Mouse (Mus musculus) R1 (cell line): Measurements from ENCODE around the gene Adad1.

Experiments used
- DNase-seq: peaks from one replicate; pipeline ENCODE4 v3.0.0-alpha.2; 2018; ENCODE audit warnings: low read depth, low spot score

Gene Adad1

DNA sequence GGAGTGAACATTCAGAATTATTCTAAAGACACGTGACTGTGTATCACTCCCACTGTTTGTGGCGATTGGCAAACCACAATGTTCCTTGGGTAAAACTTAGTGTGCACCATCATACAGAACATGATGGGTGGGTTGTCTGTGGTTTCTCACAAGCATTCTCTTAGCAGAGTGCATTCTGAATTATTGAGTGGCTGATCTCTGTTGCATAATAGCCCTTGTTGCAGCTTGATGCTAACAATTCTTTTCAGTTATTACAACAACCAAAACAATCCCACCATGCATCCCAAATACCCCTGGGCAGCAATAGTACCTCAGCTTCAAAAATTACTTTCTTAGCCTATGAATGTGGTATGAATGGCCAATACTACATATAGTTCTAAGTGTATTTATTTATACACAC is 106.0 kb downstream of the Adad1 start:
- DNase-seq: no peak
